Mouse (Mus musculus) limb, embryonic 14.5 days (tissue): ENCODE measurements at regions not wholly inside any gene's neighbourhood (a gene's known extent, or its start where the extent isn't known, plus 50 kb on each side); places are given as distances from the start of the nearest gene placed in this dataset.

Experiments used
- ATAC-seq: fragments of 200-750 bp; cut with Nextera tagmentation; 2 replicates; pipeline ENCODE4 v1.8.0; 2017; ENCODE audit warnings: low read depth, moderate number of reproducible peaks, moderate TSS enrichment; ENCODE audit not compliant: low FRiP score
- DNase-seq: peaks from one replicate; pipeline ENCODE4 v3.0.0-alpha.2; 2015; ENCODE audit warnings: low spot score
- H3K27ac ChIP-seq: fragments of 300-500 bp; sonication (generic); replicated peaks from 2 replicates; pipeline ENCODE4 v1.5.1; 2014; ENCODE audit warnings: low read depth, mild to moderate bottlenecking, low read length, moderate library complexity, mixed read lengths
- H3K27me3 ChIP-seq: fragments of 300-500 bp; sonication (generic); 2 replicates; pipeline ENCODE4 v1.6.1; 2014; ENCODE audit warnings: low read length, mixed read lengths; ENCODE audit not compliant: control insufficient read depth, insufficient read depth
- H3K36me3 ChIP-seq: fragments of 300-500 bp; sonication (generic); 2 replicates; pipeline ENCODE4 v1.6.1; 2014; ENCODE audit warnings: mild to moderate bottlenecking, low read length, moderate library complexity, mixed read lengths; ENCODE audit not compliant: control insufficient read depth, insufficient read depth
- H3K4me1 ChIP-seq: fragments of 300-500 bp; sonication (generic); 2 replicates; pipeline ENCODE4 v1.6.1; 2014; ENCODE audit warnings: antibody characterized with exemption, low read length, mixed read lengths; ENCODE audit not compliant: control insufficient read depth, insufficient read depth
- H3K4me2 ChIP-seq: fragments of 300-500 bp; sonication (generic); replicated peaks from 2 replicates; pipeline ENCODE4 v1.6.1; 2014; ENCODE audit warnings: low read depth, mild to moderate bottlenecking, low read length, moderate library complexity; ENCODE audit not compliant: severe bottlenecking
- H3K4me3 ChIP-seq: fragments of 300-500 bp; sonication (generic); replicated peaks from 2 replicates; pipeline ENCODE4 v1.5.1; 2014; ENCODE audit warnings: low read length
- H3K9ac ChIP-seq: fragments of 300-500 bp; sonication (generic); 2 replicates; pipeline ENCODE4 v1.6.1; 2014; ENCODE audit warnings: mild to moderate bottlenecking, low read depth, low read length, moderate library complexity; ENCODE audit not compliant: severe bottlenecking
- H3K9me3 ChIP-seq: fragments of 300-500 bp; sonication (generic); 2 replicates; pipeline ENCODE4 v1.6.1; 2016; ENCODE audit warnings: low read length; ENCODE audit not compliant: control insufficient read depth
- POLR2A ChIP-seq: fragments of 200-500 bp; IDR thresholded peaks from 2 replicates; pipeline ENCODE4 v1.8.0; 2012; ENCODE audit warnings: inconsistent platforms, mild to moderate bottlenecking, moderate library complexity, borderline replicate concordance; ENCODE audit not compliant: insufficient read depth, insufficient read length; ENCODE audit errors: extremely low read depth
- WGBS: fragments of 180-500 bp; shearing (Covaris S2); extraction: QIAGEN DNeasy Blood & Tissue Kit; methylation state at CpG from one replicate; pipeline ENCODE4 v1.1.7; 2014; 5-methylcytosine and 5-hydroxymethylcytosine counted together

GRCm38 (mm10) chr3:81736838-81737237, 195.6 kb upstream of the Ctso start:
- ATAC-seq (no peak), DNase-seq (no peak)
- H3K9ac ChIP-seq: no peak overlapping the region
- no peaks in the 10 kb centered on the region for H3K4me1 ChIP-seq
- no peaks in the 10 kb centered on the region for H3K9me3 ChIP-seq
- no peaks in the 10 kb centered on the region for H3K36me3 ChIP-seq
- no peak overlapping the region for H3K4me2 ChIP-seq
- H3K4me3 ChIP-seq: no peak overlapping the region
- H3K27ac ChIP-seq: no peak overlapping the region
- no peaks in the 10 kb centered on the region for H3K27me3 ChIP-seq
- no peak for TF ChIP-seq POLR2A

- Histone ChIP-seq H3K4me2 (no peak overlapping the region), H3K9me3 (no peaks in the 10 kb centered on the region), H3K9ac (no peak overlapping the region), H3K27ac (no peak overlapping the region), H3K4me3 (no peak overlapping the region), H3K27me3 (no peaks in the 10 kb centered on the region), H3K36me3 (no peaks in the 10 kb centered on the region), H3K4me1 (peaks cover 3% of the 10 kb centered on the region; the same call in 1 of the 2 replicates)
- no peak for TF ChIP-seq POLR2A
- DNase-seq (no peak), ATAC-seq (no peak)
- WGBS: 21% methylated on average over 5 of the region's 5 CpGs
Observed at GRCm38 (mm10) chr3:81742124-81742523, 190.3 kb upstream of the Ctso start.

GRCm38 (mm10) chr3:81750164-81750563, 182.2 kb upstream of the Ctso start:
- DNase-seq (no peak), ATAC-seq (no peak)
- Histone ChIP-seq H3K27ac (no peak overlapping the region), H3K9me3 (no peaks in the 10 kb centered on the region), H3K4me3 (no peak overlapping the region), H3K27me3 (no peaks in the 10 kb centered on the region), H3K36me3 (no peaks in the 10 kb centered on the region), H3K4me2 (no peak overlapping the region), H3K4me1 (peaks cover 12% of the 10 kb centered on the region; the same call in 1 of the 2 replicates), H3K9ac (no peak overlapping the region)
- 37% methylated on average over 1 of the region's 1 CpGs for WGBS
- no peak for TF ChIP-seq POLR2A

- peak; percentile 62; the same call in 1 of the 2 replicates for ATAC-seq
- no peak for TF ChIP-seq POLR2A
- Histone ChIP-seq H3K9ac (no peak overlapping the region), H3K4me2 (no peak overlapping the region), H3K36me3 (no peaks in the 10 kb centered on the region), H3K27me3 (no peaks in the 10 kb centered on the region), H3K4me3 (no peak overlapping the region), H3K4me1 (peaks cover 12% of the 10 kb centered on the region; the same call in 1 of the 2 replicates), H3K27ac (no peak overlapping the region), H3K9me3 (no peaks in the 10 kb centered on the region)
- WGBS: 24% methylated on average over 4 of the region's 4 CpGs
- no peak for DNase-seq
Observed at GRCm38 (mm10) chr3:81752955-81753354, 179.4 kb upstream of the Ctso start.

GRCm38 (mm10) chr3:81760383-81760782, 172.0 kb upstream of the Ctso start:
- H3K27ac ChIP-seq: no peak overlapping the region; the same call in 1 of the 2 replicates
- H3K27me3 ChIP-seq: no peaks in the 10 kb centered on the region
- TF ChIP-seq POLR2A: no peak
- H3K4me1 ChIP-seq: peaks cover 5% of the 10 kb centered on the region; the same call in 1 of the 2 replicates
- H3K4me3 ChIP-seq: no peak overlapping the region
- DNase-seq (no peak), ATAC-seq (no peak)
- H3K36me3 ChIP-seq: no peaks in the 10 kb centered on the region
- H3K9me3 ChIP-seq: no peaks in the 10 kb centered on the region
- H3K9ac ChIP-seq: no peak overlapping the region
- WGBS: 75% methylated on average over 3 of the region's 3 CpGs
- H3K4me2 ChIP-seq: no peak overlapping the region

GRCm38 (mm10) chr3:81760914-81761313, 171.5 kb upstream of the Ctso start:
- Histone ChIP-seq H3K27ac (no peak overlapping the region; the same call in 1 of the 2 replicates), H3K4me2 (no peak overlapping the region), H3K9ac (no peak overlapping the region), H3K36me3 (no peaks in the 10 kb centered on the region), H3K9me3 (no peaks in the 10 kb centered on the region), H3K27me3 (no peaks in the 10 kb centered on the region), H3K4me3 (no peak overlapping the region), H3K4me1 (peaks cover 5% of the 10 kb centered on the region; the same call in 1 of the 2 replicates)
- no peak for TF ChIP-seq POLR2A
- DNase-seq: peak; percentile 84
- 11% methylated on average over 2 of the region's 2 CpGs for WGBS
- ATAC-seq: peak; percentile 88
